ENCODE assay signal across 1 mouse cellular context in genomic region chr2:85022043-85022442, GRCm38 (mm10).
A peak's percentile ranks its signal among the peaks of the same experiment; 100 is the strongest.
TF ChIP-seq lines count a peak whose summit lies in the region.

No protein-coding gene starts in this region.

TF ChIP-seq in MEL, 35 proteins besides CTCF, POLR2A, EP300 and RAD21:
- no peak for TF ChIP-seq GATA1 (IDR thresholded peaks at IDR 0.05; ENCODE audit: low read depth, low read length)
- TF ChIP-seq SMC3 (IDR thresholded peaks at IDR 0.05; ENCODE audit: low read depth, low read length) = peak; percentile 46
